Comparison of ENCODE assay signal across 11 mouse cellular contexts in the genomic region with DNA sequence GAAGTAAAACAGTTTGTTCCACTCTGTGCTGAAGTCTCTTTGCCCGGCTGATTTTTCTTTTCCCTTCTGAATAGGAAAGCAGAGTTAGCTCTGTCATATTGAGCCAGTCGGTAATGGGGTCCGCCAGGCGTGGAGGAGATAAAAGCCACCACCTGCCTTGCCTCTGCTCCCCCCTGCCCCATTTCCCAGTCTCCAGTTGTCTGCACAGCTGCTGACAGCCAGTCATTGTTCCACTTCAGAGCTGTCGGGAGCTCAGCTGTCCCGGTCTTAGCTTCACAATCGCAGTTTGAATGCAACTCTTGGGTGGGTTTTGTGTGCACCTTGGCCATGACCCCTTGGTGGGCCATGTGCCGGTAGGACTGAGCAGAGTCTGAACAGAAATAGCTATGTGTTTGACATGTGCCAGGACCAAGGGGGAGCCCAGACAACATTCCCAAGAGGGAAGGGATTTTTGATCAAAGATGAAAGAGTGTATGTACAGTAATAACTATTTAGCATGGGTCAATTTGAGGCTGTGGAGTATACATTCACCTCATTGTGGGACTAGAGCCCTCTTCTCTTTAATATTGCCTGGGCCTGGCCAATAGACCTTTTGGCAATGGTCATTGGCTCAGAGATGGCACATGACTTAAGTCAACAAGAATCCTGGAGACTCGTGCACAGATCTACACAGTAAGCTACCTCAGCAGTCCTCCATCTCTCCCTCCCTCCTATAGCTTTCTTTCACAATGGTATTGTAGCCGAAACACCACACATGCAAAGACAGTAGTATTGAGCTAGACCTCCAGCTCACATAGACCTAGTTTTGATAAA.
A peak's percentile ranks its signal among the peaks of the same experiment; 100 is the strongest.
DNase-seq lines count a peak whose midpoint lies in the region; ATAC-seq and TF ChIP-seq lines count a peak whose summit lies in the region.
"Had no signal": no experiment of that assay in that cellular context is flagged by ENCODE, and none has a peak within 500 bp of the region (broad histone marks: within the 10 kb centered on the region; RNA-seq: fewer than 3 reads in every experiment).

No protein-coding gene starts in this region.

- no peak overlapping the region for H3K27ac ChIP-seq in forebrain, embryonic 16.5 days (ENCODE audit: low read length)
- peak overlapping the region; percentile 75 for H3K27ac ChIP-seq in midbrain, embryonic 11.5 days (ENCODE audit: low read depth, low read length)
- no peak overlapping the region for H3K27ac ChIP-seq in intestine, embryonic 16.5 days (ENCODE audit: low read length)
- H3K27ac ChIP-seq: lung, embryonic 15.5 days had no signal

- H3K36me3 ChIP-seq in forebrain, embryonic 16.5 days (ENCODE audit: control insufficient read depth, insufficient read depth), result no peaks in the 10 kb centered on the region
- no peaks in the 10 kb centered on the region for H3K36me3 ChIP-seq in midbrain, embryonic 11.5 days (ENCODE audit: control insufficient read depth, insufficient read depth, low read length)
- no peaks in the 10 kb centered on the region for H3K36me3 ChIP-seq in intestine, embryonic 16.5 days (ENCODE audit: control insufficient read depth, insufficient read depth, low read length)
- H3K36me3 ChIP-seq: lung, embryonic 15.5 days had no signal

- 21% methylated on average over 10 of the region's 10 CpGs for WGBS in forebrain, embryonic 16.5 days
- 19% methylated on average over 10 of the region's 10 CpGs for WGBS in midbrain, embryonic 11.5 days
- WGBS in intestine, embryonic 16.5 days, result 64% methylated on average over 10 of the region's 10 CpGs

- no peak for TF ChIP-seq CTCF in brain, embryonic 14.5 days (IDR thresholded peaks at IDR 0.05; ENCODE audit: borderline replicate concordance, extremely low read depth, insufficient read depth, insufficient read length)

- no peaks in the 10 kb centered on the region for H3K9me3 ChIP-seq in forebrain, embryonic 16.5 days (ENCODE audit: control insufficient read depth, low read length)
- no peaks in the 10 kb centered on the region for H3K9me3 ChIP-seq in midbrain, embryonic 11.5 days (ENCODE audit: control insufficient read depth, low read length)
- H3K9me3 ChIP-seq in intestine, embryonic 16.5 days (ENCODE audit: control insufficient read depth, low read length), result no peaks in the 10 kb centered on the region
- H3K9me3 ChIP-seq: lung, embryonic 15.5 days had no signal

- H3K4me1 ChIP-seq in forebrain, embryonic 16.5 days (replicated peaks; ENCODE audit: control insufficient read depth, insufficient read depth, low read length), result peaks cover 4% of the 10 kb centered on the region
- H3K4me1 ChIP-seq in midbrain, embryonic 11.5 days (ENCODE audit: control insufficient read depth, insufficient read depth, low read length), result peaks cover 10% of the 10 kb centered on the region
- H3K4me1 ChIP-seq in intestine, embryonic 16.5 days (ENCODE audit: control insufficient read depth, insufficient read depth, low read length), result no peaks in the 10 kb centered on the region
- H3K4me1 ChIP-seq: lung, embryonic 15.5 days had no signal

- no peak overlapping the region for H3K4me2 ChIP-seq in forebrain, embryonic 16.5 days (ENCODE audit: low read length)
- H3K4me2 ChIP-seq in midbrain, embryonic 11.5 days, result peak overlapping the region; percentile 6; the same call in 1 of the 2 replicates
- H3K4me2 ChIP-seq in intestine, embryonic 16.5 days (ENCODE audit: low read depth, low read length), result no peak overlapping the region
- H3K4me2 ChIP-seq: lung, embryonic 15.5 days had no signal

- DNase-seq in gastrocnemius, postnatal 10 days, result peak; percentile 5
- DNase-seq in gastrocnemius, postnatal 25 days, result no peak
- peak; percentile 84 for DNase-seq in brain, embryonic 14.5 days (ENCODE audit: low read depth)
- peak; percentile 95 for DNase-seq in midbrain, embryonic 11.5 days (ENCODE audit: low spot score, missing footprints)
- no peak for DNase-seq in urinary bladder, postnatal 36 days (ENCODE audit: low spot score in 2 of 2)
- DNase-seq: adrenal gland, postnatal 36 days had no signal

- no peak overlapping the region for H3K9ac ChIP-seq in forebrain, embryonic 16.5 days (replicated peaks; ENCODE audit: low read depth, low read length)
- no peak overlapping the region for H3K9ac ChIP-seq in midbrain, embryonic 11.5 days (ENCODE audit: low read length)
- H3K9ac ChIP-seq in intestine, embryonic 16.5 days (ENCODE audit: low read depth, low read length), result no peak overlapping the region
- H3K9ac ChIP-seq: lung, embryonic 15.5 days had no signal

- TF ChIP-seq POLR2A in brain, embryonic 14.5 days (IDR thresholded peaks at IDR 0.05; ENCODE audit: borderline replicate concordance, extremely low read depth, insufficient read depth, insufficient read length, poor library complexity, severe bottlenecking), result no peak

- no peak overlapping the region for H3K4me3 ChIP-seq in forebrain, embryonic 16.5 days (replicated peaks; ENCODE audit: low read length)
- no peak overlapping the region for H3K4me3 ChIP-seq in midbrain, embryonic 11.5 days (ENCODE audit: low read depth, low read length)
- H3K4me3 ChIP-seq in intestine, embryonic 16.5 days (ENCODE audit: low read length), result no peak overlapping the region
- H3K4me3 ChIP-seq: lung, embryonic 15.5 days had no signal

- H3K27me3 ChIP-seq in forebrain, embryonic 16.5 days (replicated peaks; ENCODE audit: control insufficient read depth, insufficient read depth, low read length), result no peaks in the 10 kb centered on the region
- no peaks in the 10 kb centered on the region for H3K27me3 ChIP-seq in midbrain, embryonic 11.5 days (ENCODE audit: control insufficient read depth, insufficient read depth, low read length)
- no peaks in the 10 kb centered on the region for H3K27me3 ChIP-seq in intestine, embryonic 16.5 days (replicated peaks; ENCODE audit: control insufficient read depth, insufficient read depth, low read length)
- H3K27me3 ChIP-seq: lung, embryonic 15.5 days had no signal

- peak; percentile 90 for ATAC-seq in forebrain, embryonic 16.5 days
- ATAC-seq in midbrain, embryonic 11.5 days (ENCODE audit: low FRiP score), result peak; percentile 97
- ATAC-seq in intestine, embryonic 16.5 days, result no peak
- ATAC-seq in megakaryocyte progenitor cell, adult 5-6 weeks (replicated peaks; ENCODE audit: poor library complexity), result no peak
- ATAC-seq: inflammation-experienced regulatory T-cells, adult 6 months had no signal

Comparison
In these comparisons a context has a peak if more than half of its experiments do, and no peak if none do; other contexts are left out.
1. DNase-seq: peak in gastrocnemius, postnatal 10 days (single experiment), brain, embryonic 14.5 days (single experiment) and midbrain, embryonic 11.5 days (single experiment); none in gastrocnemius, postnatal 25 days (single experiment) and urinary bladder, postnatal 36 days (0 of 2).
2. ATAC-seq: peak in forebrain, embryonic 16.5 days (single experiment) and midbrain, embryonic 11.5 days (single experiment); none in intestine, embryonic 16.5 days (single experiment) and megakaryocyte progenitor cell, adult 5-6 weeks (single experiment).